Mouse (Mus musculus) intestine, embryonic 16.5 days (tissue): ENCODE data around the gene Rnf182. TPM values are rescaled to one million over a fixed set of nuclear protein-coding genes. Genes with fewer than 3 reads are reported as not detected.

Experiments
- ATAC-seq: fragments of 200-750 bp; cut with Nextera tagmentation; 2 replicates; pipeline ENCODE4 v1.8.0; 2017; ENCODE audit warnings: moderate TSS enrichment, moderate library complexity
- H3K27ac ChIP-seq: fragments of 300-500 bp; sonication (generic); 2 replicates; pipeline ENCODE4 v1.5.1; 2014; ENCODE audit warnings: mild to moderate bottlenecking, low read length
- H3K27me3 ChIP-seq: fragments of 300-500 bp; sonication (generic); replicated peaks from 2 replicates; pipeline ENCODE4 v1.6.1; 2014; ENCODE audit warnings: low read length, control low read depth, mixed read lengths; ENCODE audit not compliant: control insufficient read depth, insufficient read depth
- H3K36me3 ChIP-seq: fragments of 300-500 bp; sonication (generic); 2 replicates; pipeline ENCODE4 v1.6.1; 2014; ENCODE audit warnings: low read length, control low read depth; ENCODE audit not compliant: control insufficient read depth, insufficient read depth
- H3K4me1 ChIP-seq: fragments of 300-500 bp; sonication (generic); 2 replicates; pipeline ENCODE4 v1.6.1; 2014; ENCODE audit warnings: low read length, control low read depth, mixed read lengths; ENCODE audit not compliant: control insufficient read depth, insufficient read depth
- H3K4me2 ChIP-seq: fragments of 300-500 bp; sonication (generic); 2 replicates; pipeline ENCODE4 v1.6.1; 2014; ENCODE audit warnings: low read depth, low read length, control low read depth
- H3K4me3 ChIP-seq: fragments of 300-500 bp; sonication (generic); 2 replicates; pipeline ENCODE4 v1.5.1; 2014; ENCODE audit warnings: mild to moderate bottlenecking, low read length
- H3K9ac ChIP-seq: fragments of 300-500 bp; sonication (generic); 2 replicates; pipeline ENCODE4 v1.6.1; 2014; ENCODE audit warnings: low read depth, low read length
- H3K9me3 ChIP-seq: fragments of 300-500 bp; sonication (generic); 2 replicates; pipeline ENCODE4 v1.6.1; 2016; ENCODE audit warnings: low read length, control low read depth; ENCODE audit not compliant: control insufficient read depth
- WGBS: fragments of 180-500 bp; shearing (Covaris S2); extraction: QIAGEN DNeasy Blood & Tissue Kit; methylation state at CpG from one replicate; pipeline ENCODE4 v1.1.7; 2014; 5-methylcytosine and 5-hydroxymethylcytosine counted together
- polyA plus RNA-seq: library from polyadenylated mRNA; unstranded; fragments of >200 nt; fragmentation: Nextera tagmentation; extraction: Ambion mirVana; gene quantifications from 2 replicates; pipeline ENCODE4 v1.2.1, GENCODE M21; 2015

Gene Rnf182
- polyA plus RNA-seq, 1 experiment from 2014 or later: 1.1 TPM

DNA sequence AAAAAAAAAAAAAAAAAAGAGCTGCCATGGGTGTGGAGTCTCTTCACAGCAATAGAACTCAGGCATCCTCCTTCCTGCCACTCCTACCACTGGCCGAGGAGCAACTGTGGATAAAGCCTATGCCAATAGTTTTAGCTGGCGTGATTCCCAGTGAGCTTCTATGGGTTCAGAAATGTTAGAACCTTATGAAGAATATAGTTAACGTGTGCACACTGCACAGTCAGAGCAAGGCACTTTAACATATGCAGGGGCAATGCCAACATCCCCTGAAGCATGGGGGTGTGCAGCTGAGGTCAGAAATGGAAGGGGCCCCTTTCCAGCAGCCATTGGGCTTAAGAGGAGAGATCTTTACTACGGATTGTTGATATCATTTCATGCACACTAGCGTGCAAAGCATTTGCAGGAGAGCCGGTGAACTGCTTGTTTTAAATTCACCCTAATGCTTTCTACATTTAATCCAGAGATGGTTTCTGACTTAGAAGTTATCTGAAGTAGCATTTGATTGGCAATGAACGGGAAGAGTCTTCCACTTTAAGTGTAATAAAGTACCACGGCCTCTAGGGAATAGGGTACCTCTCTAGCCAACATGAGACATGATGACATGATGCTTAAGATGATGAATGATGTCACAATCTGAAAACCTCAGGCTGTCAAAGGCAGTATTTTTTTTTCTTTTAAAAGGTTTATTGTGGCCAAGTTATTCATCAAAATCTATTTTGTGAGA, 61.8 kb downstream of the Rnf182 start:
- Histone ChIP-seq H3K36me3 (no peaks in the 10 kb centered on the region), H3K4me3 (no peak overlapping the region), H3K4me2 (no peak overlapping the region), H3K27me3 (no peaks in the 10 kb centered on the region), H3K9ac (no peak overlapping the region), H3K27ac (no peak overlapping the region), H3K9me3 (no peaks in the 10 kb centered on the region; the same call in 1 of the 2 replicates), H3K4me1 (no peaks in the 10 kb centered on the region)
- WGBS: 80% methylated on average over 8 of the region's 8 CpGs
- no peak for ATAC-seq

DNA sequence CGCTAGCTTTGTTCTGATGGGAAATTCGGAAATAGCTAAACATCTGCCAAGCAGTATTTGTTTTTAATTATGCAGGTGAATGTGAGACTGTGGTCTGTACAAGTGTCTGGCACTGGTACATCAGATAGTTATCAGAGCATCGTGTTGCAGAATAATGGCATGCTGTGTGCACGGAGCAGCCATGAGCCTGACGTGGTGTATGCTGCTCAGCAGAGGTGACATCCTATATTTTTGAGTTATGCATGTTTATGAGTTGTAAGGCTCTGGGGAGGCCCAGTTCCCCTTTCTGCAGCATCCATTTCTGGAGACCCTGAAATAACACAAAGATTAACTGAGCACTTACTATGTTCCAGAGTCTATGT, 62.4 kb downstream of the Rnf182 start:
- Histone ChIP-seq H3K4me3 (no peak overlapping the region), H3K27me3 (no peaks in the 10 kb centered on the region), H3K27ac (no peak overlapping the region), H3K4me2 (no peak overlapping the region), H3K4me1 (no peaks in the 10 kb centered on the region), H3K9me3 (no peaks in the 10 kb centered on the region; the same call in 1 of the 2 replicates), H3K36me3 (no peaks in the 10 kb centered on the region), H3K9ac (no peak overlapping the region)
- WGBS: 76% methylated on average over 5 of the region's 5 CpGs
- no peak for ATAC-seq

DNA sequence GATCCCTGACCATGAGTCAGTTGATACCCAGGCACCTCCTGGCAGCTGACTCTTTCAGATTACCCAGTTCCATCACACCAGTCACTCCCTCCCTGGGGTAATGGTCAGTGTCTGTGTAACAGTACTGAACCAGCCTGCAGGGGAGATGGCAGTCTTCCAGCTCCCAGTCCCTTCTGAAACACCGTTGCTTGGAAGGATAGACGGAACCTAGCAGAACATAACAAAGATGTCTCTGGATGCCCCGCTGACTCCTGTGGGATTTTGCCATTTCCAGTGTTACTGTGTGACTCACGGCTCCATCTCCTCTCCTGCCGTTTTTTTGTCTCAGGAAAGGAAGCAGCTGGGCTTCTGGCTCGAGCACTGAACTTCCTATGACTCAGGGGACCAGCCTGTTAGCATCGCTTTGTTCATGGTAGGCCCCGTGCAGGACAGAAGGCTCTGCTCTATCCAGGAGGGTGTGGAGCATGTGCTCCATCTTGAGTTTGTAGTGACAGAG, 69.0 kb downstream of the Rnf182 start:
- WGBS: 42% methylated on average over 8 of the region's 8 CpGs
- peak; percentile 52; the same call in 1 of the 2 replicates for ATAC-seq
- Histone ChIP-seq H3K27ac (no peak overlapping the region), H3K9me3 (no peaks in the 10 kb centered on the region), H3K36me3 (no peaks in the 10 kb centered on the region), H3K4me3 (no peak overlapping the region), H3K27me3 (no peaks in the 10 kb centered on the region), H3K4me2 (no peak overlapping the region), H3K9ac (no peak overlapping the region), H3K4me1 (0 out of 2 replicates have a peak, but pooled peaks cover 3% of the 10 kb centered on the region)

DNA sequence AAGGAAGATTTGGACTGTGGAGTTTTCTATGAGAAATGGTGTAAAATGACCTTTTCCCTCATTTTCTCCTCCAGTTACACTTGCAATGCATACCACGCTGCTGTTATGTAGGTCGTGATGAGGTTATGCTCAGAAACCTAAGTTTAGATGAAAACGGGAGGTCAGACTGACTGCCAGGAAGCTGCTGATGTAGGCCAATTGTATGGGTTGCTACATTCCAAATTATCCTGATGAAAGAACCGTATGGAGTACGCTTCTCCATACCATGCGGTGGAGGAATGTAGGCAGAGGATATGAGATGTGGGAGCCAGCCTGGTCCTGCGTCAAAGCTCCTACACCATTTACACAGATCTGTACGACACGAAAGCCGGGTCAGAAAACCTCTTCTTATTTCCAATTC, 72.6 kb downstream of the Rnf182 start:
- 92% methylated on average over 10 of the region's 10 CpGs for WGBS
- Histone ChIP-seq H3K9me3 (no peaks in the 10 kb centered on the region), H3K4me1 (0 out of 2 replicates have a peak, but pooled peaks cover 3% of the 10 kb centered on the region), H3K27ac (no peak overlapping the region), H3K4me3 (no peak overlapping the region), H3K27me3 (no peaks in the 10 kb centered on the region), H3K9ac (no peak overlapping the region), H3K36me3 (no peaks in the 10 kb centered on the region), H3K4me2 (no peak overlapping the region)
- ATAC-seq: no peak

DNA sequence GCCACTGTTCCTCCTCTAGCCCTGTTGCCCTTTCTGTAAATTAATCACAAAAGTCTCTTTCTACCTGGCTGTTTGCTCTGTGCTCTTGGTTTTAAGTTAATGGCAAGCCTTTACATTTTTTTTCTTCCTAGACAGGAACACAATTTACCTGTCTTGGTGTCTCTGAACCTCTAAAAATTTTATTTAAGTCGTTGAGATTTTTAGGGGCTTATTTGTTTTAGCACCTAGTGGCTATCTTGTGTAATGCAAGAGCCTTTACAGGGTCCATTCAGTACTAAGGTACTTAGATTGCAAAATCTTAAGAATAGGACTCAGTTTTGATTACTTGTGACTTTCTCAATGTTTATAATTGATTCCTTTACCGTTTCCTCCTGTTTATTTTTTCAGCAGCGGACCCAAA, 76.2 kb downstream of the Rnf182 start:
- 52% methylated on average over 3 of the region's 3 CpGs for WGBS
- ATAC-seq: no peak
- H3K9ac ChIP-seq: no peak overlapping the region

DNA sequence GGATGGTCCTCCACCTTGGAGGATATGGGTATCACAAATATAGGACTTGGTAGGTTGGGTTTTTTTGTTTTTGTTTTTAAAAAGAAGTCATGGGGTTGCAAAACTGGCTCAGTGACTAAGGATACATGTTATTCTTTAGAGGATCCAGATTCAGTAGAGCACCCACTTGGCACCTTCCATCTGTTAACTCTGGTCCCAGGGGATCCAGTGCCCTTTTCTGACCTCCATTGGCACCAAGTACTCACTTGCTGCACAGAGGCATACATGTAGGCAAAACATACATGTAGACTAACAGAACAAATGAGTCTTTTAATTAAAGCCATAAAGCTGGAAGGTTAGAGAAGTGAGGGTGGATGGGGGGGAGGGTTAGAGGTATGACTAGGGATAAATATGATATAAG, 80.0 kb downstream of the Rnf182 start:
- Histone ChIP-seq H3K27ac (no peak overlapping the region), H3K4me2 (no peak overlapping the region), H3K36me3 (no peaks in the 10 kb centered on the region), H3K9ac (no peak overlapping the region), H3K4me3 (no peak overlapping the region), H3K4me1 (no peaks in the 10 kb centered on the region), H3K27me3 (no peaks in the 10 kb centered on the region), H3K9me3 (no peaks in the 10 kb centered on the region)
- no peak for ATAC-seq

More for the DNA sequence above, 76.2 kb downstream of the Rnf182 start:
- Histone ChIP-seq H3K9me3 (no peaks in the 10 kb centered on the region), H3K4me1 (no peaks in the 10 kb centered on the region), H3K36me3 (no peaks in the 10 kb centered on the region), H3K4me3 (no peak overlapping the region), H3K4me2 (no peak overlapping the region), H3K27me3 (no peaks in the 10 kb centered on the region), H3K27ac (no peak overlapping the region)

DNA sequence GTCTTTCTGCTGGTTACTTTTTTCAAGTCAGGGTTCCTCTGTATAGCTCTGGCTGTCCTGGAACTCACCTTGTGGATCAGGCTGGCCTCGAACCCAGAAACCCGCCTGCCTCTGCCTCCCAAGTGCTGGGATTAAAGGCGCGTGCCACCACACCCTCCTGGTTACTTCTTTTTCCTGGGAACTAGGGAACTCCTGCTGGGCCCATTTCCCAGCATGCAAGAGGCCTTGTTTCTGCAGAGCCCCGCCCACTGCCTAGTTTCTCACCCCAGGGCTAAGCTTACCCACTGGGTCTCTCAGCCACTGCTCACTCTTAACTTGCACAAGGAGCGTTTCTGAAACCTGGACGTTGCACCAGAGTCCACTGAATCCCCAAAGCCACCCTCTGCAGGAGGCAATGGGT, 80.5 kb downstream of the Rnf182 start:
- WGBS: 84% methylated on average over 7 of the region's 7 CpGs
- no peak overlapping the region for H3K9ac ChIP-seq
- no peak for ATAC-seq
- H3K36me3 ChIP-seq: no peaks in the 10 kb centered on the region
- no peak overlapping the region for H3K27ac ChIP-seq
- H3K9me3 ChIP-seq: no peaks in the 10 kb centered on the region
- no peaks in the 10 kb centered on the region for H3K27me3 ChIP-seq
- H3K4me2 ChIP-seq: no peak overlapping the region
- no peaks in the 10 kb centered on the region for H3K4me1 ChIP-seq
- no peak overlapping the region for H3K4me3 ChIP-seq

DNA sequence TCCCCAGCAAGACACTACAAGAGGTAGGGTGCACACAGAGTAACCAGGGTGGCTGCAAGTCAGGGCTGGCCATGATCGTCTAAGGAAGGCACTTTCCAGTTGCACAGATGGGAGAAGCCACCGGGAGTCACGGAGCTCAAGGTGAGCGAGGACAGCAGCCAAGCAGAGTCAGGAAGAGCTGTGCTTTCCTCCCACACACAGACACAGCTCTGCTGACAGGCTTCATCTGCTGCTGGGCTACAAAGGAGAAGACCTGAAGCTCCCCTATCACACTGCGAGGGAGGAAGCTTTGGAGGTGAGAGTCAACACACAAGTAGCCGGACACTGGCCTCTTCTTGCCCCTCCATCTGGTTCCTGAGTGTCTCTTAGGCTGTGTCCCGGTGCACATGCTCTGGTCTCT, 83.0 kb downstream of the Rnf182 start:
- no peak overlapping the region for H3K4me3 ChIP-seq
- no peaks in the 10 kb centered on the region for H3K4me1 ChIP-seq
- H3K9ac ChIP-seq: no peak overlapping the region
- H3K9me3 ChIP-seq: no peaks in the 10 kb centered on the region
- H3K27me3 ChIP-seq: no peaks in the 10 kb centered on the region
- H3K4me2 ChIP-seq: no peak overlapping the region
- WGBS: 76% methylated on average over 7 of the region's 7 CpGs
- no peaks in the 10 kb centered on the region for H3K36me3 ChIP-seq
- H3K27ac ChIP-seq: no peak overlapping the region
- ATAC-seq: no peak

DNA sequence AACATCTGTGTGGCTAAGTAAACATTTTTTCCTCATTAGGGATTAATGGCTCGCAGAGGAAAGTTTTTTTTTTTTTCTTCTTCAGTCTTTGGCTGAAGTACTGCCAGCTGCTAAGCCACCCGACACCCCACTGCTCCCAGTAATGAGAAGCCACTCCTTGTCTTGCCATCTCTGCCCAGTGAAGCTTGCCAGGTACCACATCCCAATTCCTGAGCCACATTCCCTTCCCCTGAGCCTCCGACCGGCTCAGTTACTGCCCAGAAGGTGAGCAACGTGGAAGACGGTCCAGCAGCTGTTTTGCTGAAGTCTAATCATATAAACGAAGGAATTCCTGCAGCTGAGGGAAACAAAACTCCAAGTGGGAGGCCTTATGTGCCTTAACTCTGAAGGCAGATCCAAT, 88.0 kb downstream of the Rnf182 start:
- Histone ChIP-seq H3K9me3 (no peaks in the 10 kb centered on the region), H3K9ac (no peak overlapping the region), H3K4me1 (no peaks in the 10 kb centered on the region), H3K27ac (no peak overlapping the region), H3K36me3 (no peaks in the 10 kb centered on the region), H3K27me3 (no peaks in the 10 kb centered on the region), H3K4me2 (no peak overlapping the region), H3K4me3 (no peak overlapping the region)
- no peak for ATAC-seq
- 32% methylated on average over 7 of the region's 7 CpGs for WGBS
